Mouse (Mus musculus): ENCODE measurements around the gene Bmper.

GRCm38 (mm10) chr9:23295569-23295968, 72.7 kb downstream of the Bmper start:
- TF ChIP-seq EP300 (optimal IDR thresholded peaks at IDR 0.05) (no peak), CTCF (IDR thresholded peaks at IDR 0.05; ENCODE audit: low read depth) (no peak)

Data from stomach, postnatal 0 days (tissue).